Mouse (Mus musculus) thymus, postnatal 4 days (tissue): ENCODE data around the gene Tef.

Experiments
- DNase-seq: peaks from one replicate; pipeline ENCODE4 v3.0.0; 2021

The Tef gene

GRCm38 (mm10) chr15:81851375-81851774, 49.2 kb downstream of the Tef start:
- no peak for DNase-seq

GRCm38 (mm10) chr15:81852411-81853000, 50.3 kb downstream of the Tef start:
- DNase-seq, result no peak

GRCm38 (mm10) chr15:81853081-81853480, 50.9 kb downstream of the Tef start:
- no peak for DNase-seq

- peak; percentile 83 for DNase-seq
Measured at GRCm38 (mm10) chr15:81856030-81856790, 54.0 kb downstream of the Tef start.

- DNase-seq, result peak; percentile 42
Measured at GRCm38 (mm10) chr15:81856938-81857723, 54.9 kb downstream of the Tef start.

- no peak for DNase-seq
Measured at GRCm38 (mm10) chr15:81857724-81858116, 55.5 kb downstream of the Tef start.

GRCm38 (mm10) chr15:81858138-81858516, 55.9 kb downstream of the Tef start:
- DNase-seq, result peak; percentile 94

GRCm38 (mm10) chr15:81858517-81859329, 56.5 kb downstream of the Tef start, which contains the start of gene Tob2:
Tob2 (minus strand) TSS chr15:81858796.
- DNase-seq, result peak; percentile 84

- peak; percentile 81 for DNase-seq
Measured at GRCm38 (mm10) chr15:81859330-81860255, 57.4 kb downstream of the Tef start.

- DNase-seq, result no peak
Measured at GRCm38 (mm10) chr15:81860471-81861135, 58.4 kb downstream of the Tef start.

- no peak for DNase-seq
Measured at GRCm38 (mm10) chr15:81864238-81864637, 62.0 kb downstream of the Tef start.

GRCm38 (mm10) chr15:81869985-81870384, 67.8 kb downstream of the Tef start:
- no peak for DNase-seq

GRCm38 (mm10) chr15:81871604-81872261, 69.5 kb downstream of the Tef start, which contains the start of gene Phf5a:
Phf5a (minus strand) TSS chr15:81871911.
- peak; percentile 86 for DNase-seq

GRCm38 (mm10) chr15:81872262-81873136, 70.3 kb downstream of the Tef start, which contains the start of gene Aco2:
Aco2 (plus strand) TSS chr15:81872309.
- DNase-seq, result peak; percentile 99
